ENCODE assay signal across 8 mouse cellular contexts in the genomic region with DNA sequence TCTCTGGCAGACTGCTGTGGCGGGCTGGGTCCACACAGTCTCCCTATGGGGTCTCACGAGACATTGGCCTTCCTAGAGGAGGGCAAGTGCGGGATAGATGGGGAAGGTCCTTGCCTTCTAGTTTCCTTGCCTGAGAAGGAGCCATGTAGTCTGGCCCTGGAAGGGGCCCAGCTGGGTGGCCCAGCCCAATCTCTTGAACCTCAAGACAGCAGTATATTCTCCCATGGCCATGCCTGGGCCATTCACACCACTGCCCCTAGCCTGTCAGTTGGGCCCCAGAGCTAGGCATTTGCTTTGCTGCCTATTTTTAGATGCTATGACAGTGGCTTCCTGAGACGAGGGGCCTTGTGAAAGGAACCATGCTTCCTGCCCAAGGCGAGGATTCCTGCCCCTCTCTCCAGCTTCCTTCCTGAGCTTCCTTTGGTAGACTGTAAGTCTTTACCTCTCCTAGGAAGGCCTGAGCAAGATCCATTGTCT. TPM values are rescaled to one million over a fixed set of nuclear protein-coding genes. Genes with fewer than 3 reads are reported as not detected.
A peak's percentile ranks its signal among the peaks of the same experiment; 100 is the strongest.
DNase-seq lines count a peak whose midpoint lies in the region; ATAC-seq lines count a peak whose summit lies in the region.

No protein-coding gene starts in this region.

- H3K9ac ChIP-seq in forebrain, embryonic 15.5 days (replicated peaks), result no peak overlapping the region
- no peak overlapping the region for H3K9ac ChIP-seq in forebrain, embryonic 11.5 days (ENCODE audit: low read length)
- H3K9ac ChIP-seq in intestine, embryonic 14.5 days (ENCODE audit: low read length), result no peak overlapping the region
- no peak overlapping the region for H3K9ac ChIP-seq in liver, embryonic 16.5 days (ENCODE audit: low read depth, low read length)

- H3K36me3 ChIP-seq in forebrain, embryonic 15.5 days, result peaks cover 8% of the 10 kb centered on the region; the same call in 1 of the 2 replicates
- peaks cover 4% of the 10 kb centered on the region; the same call in 1 of the 2 replicates for H3K36me3 ChIP-seq in forebrain, embryonic 11.5 days (ENCODE audit: control insufficient read depth, insufficient read depth, low read length)
- peaks cover 36% of the 10 kb centered on the region for H3K36me3 ChIP-seq in intestine, embryonic 14.5 days (ENCODE audit: control insufficient read depth, insufficient read depth, low read length)
- peaks cover 6% of the 10 kb centered on the region for H3K36me3 ChIP-seq in liver, embryonic 16.5 days (ENCODE audit: control insufficient read depth, insufficient read depth)

- 87% methylated on average over 5 of the region's 5 CpGs for WGBS in forebrain, embryonic 15.5 days
- WGBS in forebrain, embryonic 11.5 days, result 78% methylated on average over 5 of the region's 5 CpGs
- 65% methylated on average over 5 of the region's 5 CpGs for WGBS in intestine, embryonic 14.5 days
- 20% methylated on average over 5 of the region's 5 CpGs for WGBS in liver, embryonic 16.5 days (ENCODE audit: insufficient replicate concordance)

- no peaks in the 10 kb centered on the region for H3K27me3 ChIP-seq in forebrain, embryonic 15.5 days
- H3K27me3 ChIP-seq in forebrain, embryonic 11.5 days (ENCODE audit: control insufficient read depth, insufficient read depth, low read length), result no peaks in the 10 kb centered on the region
- no peaks in the 10 kb centered on the region for H3K27me3 ChIP-seq in intestine, embryonic 14.5 days (replicated peaks; ENCODE audit: control insufficient read depth, insufficient read depth, low read length)
- H3K27me3 ChIP-seq in liver, embryonic 16.5 days (ENCODE audit: control insufficient read depth, insufficient read depth, low read depth, low read length), result no peaks in the 10 kb centered on the region

- H3K9me3 ChIP-seq in forebrain, embryonic 15.5 days, result no peaks in the 10 kb centered on the region
- no peaks in the 10 kb centered on the region for H3K9me3 ChIP-seq in forebrain, embryonic 11.5 days (ENCODE audit: control insufficient read depth, low read length)
- no peaks in the 10 kb centered on the region for H3K9me3 ChIP-seq in intestine, embryonic 14.5 days (ENCODE audit: control insufficient read depth, low read length)
- no peaks in the 10 kb centered on the region for H3K9me3 ChIP-seq in liver, embryonic 16.5 days (replicated peaks; ENCODE audit: control insufficient read depth, low read length)

- DNase-seq in forebrain, embryonic 11.5 days (ENCODE audit: low spot score), result no peak
- no peak for DNase-seq in intestine, embryonic 14.5 days (ENCODE audit: low spot score)
- no peak for DNase-seq in spleen, adult 12 weeks (ENCODE audit: low spot score)
- no peak for DNase-seq in adrenal gland, postnatal 25 days
- no peak for DNase-seq in layer of hippocampus, adult 11-12 months (ENCODE audit: low spot score)

- H3K4me1 ChIP-seq in forebrain, embryonic 15.5 days, result peaks cover 53% of the 10 kb centered on the region
- peaks cover 15% of the 10 kb centered on the region for H3K4me1 ChIP-seq in forebrain, embryonic 11.5 days (replicated peaks; ENCODE audit: control insufficient read depth, insufficient read depth, low read length)
- H3K4me1 ChIP-seq in brown adipose tissue, adult 24 weeks (ENCODE audit: control insufficient read depth, insufficient read depth, insufficient read length, low read length), result peaks cover 57% of the 10 kb centered on the region
- peaks cover 53% of the 10 kb centered on the region for H3K4me1 ChIP-seq in intestine, embryonic 14.5 days (replicated peaks; ENCODE audit: control insufficient read depth, insufficient read depth, low read length)
- H3K4me1 ChIP-seq in liver, embryonic 16.5 days (ENCODE audit: control insufficient read depth, low read depth, low read length), result peaks cover 70% of the 10 kb centered on the region

- no peak overlapping the region for H3K4me3 ChIP-seq in forebrain, embryonic 15.5 days
- H3K4me3 ChIP-seq in forebrain, embryonic 11.5 days (ENCODE audit: low read depth, low read length), result no peak overlapping the region
- peak overlapping the region; percentile 93 for H3K4me3 ChIP-seq in brown adipose tissue, adult 24 weeks (ENCODE audit: insufficient read depth, low read depth, low read length)
- H3K4me3 ChIP-seq in intestine, embryonic 14.5 days (ENCODE audit: low read depth, low read length), result no peak overlapping the region
- H3K4me3 ChIP-seq in liver, embryonic 16.5 days (ENCODE audit: low read depth, low read length), result no peak overlapping the region

- H3K27ac ChIP-seq in forebrain, embryonic 15.5 days (replicated peaks), result peak overlapping the region; percentile 44; the same call in 1 of the 2 replicates
- H3K27ac ChIP-seq in forebrain, embryonic 11.5 days (ENCODE audit: low read depth, low read length), result no peak overlapping the region; the same call in 1 of the 2 replicates
- H3K27ac ChIP-seq in brown adipose tissue, adult 24 weeks (replicated peaks; ENCODE audit: low read depth, low read length), result peak overlapping the region; percentile 97
- peak overlapping the region; percentile 51 for H3K27ac ChIP-seq in intestine, embryonic 14.5 days (ENCODE audit: low read depth)
- H3K27ac ChIP-seq in liver, embryonic 16.5 days (ENCODE audit: low read length), result peak overlapping the region; percentile 77

- ATAC-seq in forebrain, embryonic 15.5 days (replicated peaks), result no peak
- ATAC-seq in forebrain, embryonic 11.5 days (replicated peaks; ENCODE audit: low FRiP score), result no peak
- no peak for ATAC-seq in intestine, embryonic 14.5 days (replicated peaks; ENCODE audit: low FRiP score, low TSS enrichment, low read depth)
- ATAC-seq in liver, embryonic 16.5 days (ENCODE audit: low read depth), result peak; percentile 25; the same call in 1 of the 2 replicates

- no peak overlapping the region for H3K4me2 ChIP-seq in forebrain, embryonic 15.5 days (replicated peaks)
- H3K4me2 ChIP-seq in forebrain, embryonic 11.5 days (ENCODE audit: low read depth, low read length, severe bottlenecking), result no peak overlapping the region
- peak overlapping the region; percentile 22 for H3K4me2 ChIP-seq in intestine, embryonic 14.5 days (ENCODE audit: low read length)
- H3K4me2 ChIP-seq in liver, embryonic 16.5 days (ENCODE audit: low read depth, low read length), result peak overlapping the region; percentile 43

RNA-seq across cellular contexts. Expression of a gene that starts 5.7 kb away (rescaled TPM):
- polyA plus RNA-seq in forebrain, embryonic 15.5 days (2015; fragmentation: Nextera tagmentation; extraction: Ambion mirVana), result 286 and 294 TPM in 2 replicates
- polyA plus RNA-seq in forebrain, embryonic 11.5 days (2014; fragmentation: Nextera tagmentation; extraction: Ambion mirVana), result 216 and 246 TPM in 2 replicates
- 289 and 375 TPM in 2 replicates for polyA plus RNA-seq in brown adipose tissue, adult 24 weeks (2012; ENCODE audit: insufficient read depth, insufficient read length, missing spikeins)
- polyA plus RNA-seq in intestine, embryonic 14.5 days (2014; fragmentation: Nextera tagmentation; extraction: Ambion mirVana), result 457 and 534 TPM in 2 replicates
- polyA plus RNA-seq in liver, embryonic 16.5 days (2015; fragmentation: Nextera tagmentation; extraction: Ambion mirVana), result 139 and 152 TPM in 2 replicates
- 757 and 789 TPM in 2 replicates for total RNA-seq in adrenal gland, postnatal 25 days (2021)

RNA-seq across cellular contexts. Expression of a gene that starts 10.8 kb away (rescaled TPM):
- 103 and 106 TPM in 2 replicates for polyA plus RNA-seq in forebrain, embryonic 15.5 days (2015; fragmentation: Nextera tagmentation; extraction: Ambion mirVana)
- 73.3 and 82.6 TPM in 2 replicates for polyA plus RNA-seq in forebrain, embryonic 11.5 days (2014; fragmentation: Nextera tagmentation; extraction: Ambion mirVana)
- 6.7 and 13.2 TPM in 2 replicates for polyA plus RNA-seq in brown adipose tissue, adult 24 weeks (2012; ENCODE audit: insufficient read depth, insufficient read length, missing spikeins)
- 59.1 and 60.3 TPM in 2 replicates for polyA plus RNA-seq in intestine, embryonic 14.5 days (2014; fragmentation: Nextera tagmentation; extraction: Ambion mirVana)
- polyA plus RNA-seq in liver, embryonic 16.5 days (2015; fragmentation: Nextera tagmentation; extraction: Ambion mirVana), result 33.7 and 34.1 TPM in 2 replicates
- 32.2 and 32.7 TPM in 2 replicates for total RNA-seq in adrenal gland, postnatal 25 days (2021)

RNA-seq across cellular contexts. Expression of a gene that starts 36.2 kb away (rescaled TPM):
- 1.2 and 1.3 TPM in 2 replicates for polyA plus RNA-seq in forebrain, embryonic 15.5 days (2015; fragmentation: Nextera tagmentation; extraction: Ambion mirVana)
- 0.64 and 0.85 TPM in 2 replicates for polyA plus RNA-seq in forebrain, embryonic 11.5 days (2014; fragmentation: Nextera tagmentation; extraction: Ambion mirVana)
- polyA plus RNA-seq in brown adipose tissue, adult 24 weeks (2012; ENCODE audit: insufficient read depth, insufficient read length, missing spikeins), result not detected in 2 replicates
- 14.1 and 17.8 TPM in 2 replicates for polyA plus RNA-seq in intestine, embryonic 14.5 days (2014; fragmentation: Nextera tagmentation; extraction: Ambion mirVana)
- 0.78 and 0.83 TPM in 2 replicates for polyA plus RNA-seq in liver, embryonic 16.5 days (2015; fragmentation: Nextera tagmentation; extraction: Ambion mirVana)
- 0.24 TPM in 1 of 2 replicates, not detected in the other for total RNA-seq in adrenal gland, postnatal 25 days (2021)

RNA-seq across cellular contexts. Expression of a gene that starts 47.9 kb away (rescaled TPM):
- polyA plus RNA-seq in forebrain, embryonic 15.5 days (2015; fragmentation: Nextera tagmentation; extraction: Ambion mirVana), result 0.81 and 1.4 TPM in 2 replicates
- 1.1 and 1.5 TPM in 2 replicates for polyA plus RNA-seq in forebrain, embryonic 11.5 days (2014; fragmentation: Nextera tagmentation; extraction: Ambion mirVana)
- 0.36 and 1.0 TPM in 2 replicates for polyA plus RNA-seq in brown adipose tissue, adult 24 weeks (2012; ENCODE audit: insufficient read depth, insufficient read length, missing spikeins)
- 2.1 and 5.3 TPM in 2 replicates for polyA plus RNA-seq in intestine, embryonic 14.5 days (2014; fragmentation: Nextera tagmentation; extraction: Ambion mirVana)
- polyA plus RNA-seq in liver, embryonic 16.5 days (2015; fragmentation: Nextera tagmentation; extraction: Ambion mirVana), result 0.36 and 0.65 TPM in 2 replicates
- 3.5 and 3.6 TPM in 2 replicates for total RNA-seq in adrenal gland, postnatal 25 days (2021)

RNA-seq across cellular contexts. Expression of a gene that starts 53.4 kb away (rescaled TPM):
- 0.33 and 0.64 TPM in 2 replicates for polyA plus RNA-seq in forebrain, embryonic 15.5 days (2015; fragmentation: Nextera tagmentation; extraction: Ambion mirVana)
- polyA plus RNA-seq in forebrain, embryonic 11.5 days (2014; fragmentation: Nextera tagmentation; extraction: Ambion mirVana), result 4.2 and 5.3 TPM in 2 replicates
- polyA plus RNA-seq in brown adipose tissue, adult 24 weeks (2012; ENCODE audit: insufficient read depth, insufficient read length, missing spikeins), result 0.83 and 1.3 TPM in 2 replicates
- 1.5 and 1.6 TPM in 2 replicates for polyA plus RNA-seq in intestine, embryonic 14.5 days (2014; fragmentation: Nextera tagmentation; extraction: Ambion mirVana)
- polyA plus RNA-seq in liver, embryonic 16.5 days (2015; fragmentation: Nextera tagmentation; extraction: Ambion mirVana), result 69.6 and 71.3 TPM in 2 replicates
- 0.21 TPM in 1 of 2 replicates, not detected in the other for total RNA-seq in adrenal gland, postnatal 25 days (2021)

Comparison
In these comparisons a context has a peak if more than half of its experiments do, and no peak if none do; other contexts are left out.
1. H3K4me2 ChIP-seq: peak in intestine, embryonic 14.5 days (single experiment) and liver, embryonic 16.5 days (single experiment); none in forebrain, embryonic 15.5 days (single experiment) and forebrain, embryonic 11.5 days (single experiment).